Mouse (Mus musculus): Measurements from ENCODE around the gene Ngfr.

DNA sequence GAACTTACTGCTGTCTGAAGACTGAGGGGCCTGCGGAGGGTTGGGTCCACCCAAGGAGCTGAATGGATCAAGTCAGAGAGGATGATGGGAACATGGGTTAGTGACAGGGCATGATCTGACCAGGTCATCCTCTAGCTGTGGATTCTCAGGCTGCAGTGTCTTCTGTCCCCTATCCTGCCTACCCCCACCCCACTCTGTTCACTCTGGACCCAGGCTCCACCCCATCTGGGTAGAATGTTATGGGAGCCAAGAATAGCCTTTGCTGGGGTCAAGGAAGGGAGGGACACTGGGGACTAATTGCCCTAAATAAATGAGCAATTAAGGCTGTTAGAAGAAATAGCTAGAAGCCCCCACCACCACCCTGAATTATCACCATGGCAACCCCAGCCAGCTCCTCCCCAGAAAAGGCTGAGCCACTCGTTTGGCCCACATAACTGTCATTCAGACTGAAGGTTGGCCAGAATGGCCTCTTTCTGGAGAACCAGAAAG is 46.0 kb upstream of the Ngfr start:
- TF ChIP-seq CTCF (IDR thresholded peaks at IDR 0.05 in 2 of 3, conservative IDR thresholded peaks at IDR 0.05 in 1 of 3; ENCODE audit: control insufficient read depth in 1 of 3, insufficient read depth in 1 of 3, low read depth in 2 of 3, low read length in 3 of 3, poor library complexity in 1 of 3, severe bottlenecking in 1 of 3): no peak
- no peak for TF ChIP-seq USF1 (IDR thresholded peaks at IDR 0.05; ENCODE audit: low read depth, low read length)
- no peak for TF ChIP-seq GATA1 (IDR thresholded peaks at IDR 0.05; ENCODE audit: low read depth, low read length)
- TF ChIP-seq POLR2AphosphoS5 (IDR thresholded peaks at IDR 0.05; ENCODE audit: borderline replicate concordance, low read depth, low read length): no peak
- TF ChIP-seq CHD1 (IDR thresholded peaks at IDR 0.05; ENCODE audit: low read depth, low read length): no peak
- TF ChIP-seq POLR2A (IDR thresholded peaks at IDR 0.05; ENCODE audit: control insufficient read depth in 1 of 2, insufficient read depth in 1 of 2, low read depth in 1 of 2, low read length in 2 of 2, poor library complexity in 1 of 2): no peak
- no peak for TF ChIP-seq EP300 (IDR thresholded peaks at IDR 0.05; ENCODE audit: low read depth in 1 of 2, low read length in 2 of 2)
- TF ChIP-seq ZNF384 (IDR thresholded peaks at IDR 0.05; ENCODE audit: low read depth, low read length): no peak
- no peak for TF ChIP-seq MEF2A (IDR thresholded peaks at IDR 0.05; ENCODE audit: extremely low read depth, insufficient replicate concordance, low read depth, low read length, poor library complexity, severe bottlenecking)
